Mouse (Mus musculus): ENCODE measurements around the gene Map3k5. TPM values are rescaled to one million over a fixed set of nuclear protein-coding genes. Genes with fewer than 3 reads are reported as not detected.

Map3k5 gene
- total RNA-seq, 2 experiments from 2014 or later: 8.6 to 15.2 TPM

DNA sequence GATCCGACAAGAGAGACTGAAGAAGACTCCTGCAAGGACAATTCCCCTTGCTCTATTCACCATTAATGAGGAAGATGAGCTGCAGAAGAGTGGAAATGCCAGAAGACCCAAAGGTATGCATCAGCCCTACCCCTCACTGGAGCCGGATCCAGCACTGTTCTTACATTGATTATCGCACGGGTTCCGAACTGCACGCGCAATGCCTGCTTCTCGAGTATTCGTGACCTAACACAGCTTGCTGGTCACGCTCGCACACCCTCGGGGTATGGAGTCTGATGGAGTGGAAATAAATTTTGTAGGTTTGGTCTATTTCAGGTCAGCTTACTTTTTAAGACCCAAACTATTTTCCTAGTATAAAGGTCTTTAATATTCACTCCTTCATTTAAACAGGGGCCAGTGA, 236.9 kb downstream of the Map3k5 start:
- DNase-seq: no peak
- no peak for TF ChIP-seq CTCF (IDR thresholded peaks at IDR 0.05)
- intact Hi-C loops (cut with DNase I): no loop called here
- no peak overlapping the region for H3K4me3 ChIP-seq
- no peak overlapping the region for H3K27ac ChIP-seq

DNA sequence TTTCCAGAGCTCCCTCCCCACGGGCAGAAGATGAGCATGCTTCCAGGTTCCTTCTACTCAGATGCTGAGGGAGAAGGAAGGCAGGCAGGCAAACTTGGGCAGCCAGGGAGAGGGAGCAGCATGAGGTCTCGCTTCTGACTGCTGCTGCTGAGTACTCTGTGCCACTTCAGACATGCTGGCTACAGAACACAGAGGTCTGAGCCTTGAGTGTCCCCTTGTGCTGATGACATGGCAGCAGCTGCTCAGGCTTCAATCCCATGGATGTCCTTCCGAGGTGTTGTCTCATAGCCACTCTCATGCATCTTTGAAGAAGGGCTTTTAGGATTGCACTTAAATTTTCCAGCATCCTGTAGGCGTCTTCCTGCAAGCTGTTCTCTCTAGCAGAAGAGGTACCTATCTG, 237.5 kb downstream of the Map3k5 start:
- Histone ChIP-seq H3K4me3 (no peak overlapping the region), H3K27ac (no peak overlapping the region)
- intact Hi-C loops (cut with DNase I): no loop called here
- no peak for TF ChIP-seq CTCF (IDR thresholded peaks at IDR 0.05)
- DNase-seq: no peak

DNA sequence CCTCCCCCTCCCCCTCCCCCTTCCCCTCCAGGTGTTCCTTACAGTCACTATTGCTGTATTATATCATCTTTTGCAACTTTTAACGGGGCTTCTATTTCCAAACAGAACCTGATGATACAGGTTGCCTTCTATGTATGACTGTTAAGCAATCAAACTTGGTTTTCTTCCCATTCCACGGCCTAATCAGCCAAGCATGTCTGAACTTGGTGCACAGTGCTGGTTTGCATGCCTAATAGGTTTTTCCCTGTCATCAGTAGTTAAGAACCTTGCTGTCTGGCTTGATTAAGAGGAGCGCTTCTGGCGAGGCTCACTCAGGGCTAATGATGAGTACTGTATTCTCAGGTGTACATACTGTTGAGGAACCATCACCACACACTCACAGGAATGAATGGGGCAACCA, 239.5 kb downstream of the Map3k5 start:
- intact Hi-C loops (cut with DNase I): no loop called here
- Histone ChIP-seq H3K4me3 (no peak overlapping the region), H3K27ac (no peak overlapping the region)
- DNase-seq: no peak
- TF ChIP-seq CTCF (IDR thresholded peaks at IDR 0.05): no peak

- no peak for DNase-seq
- intact Hi-C loops (cut with DNase I): no loop called here
- TF ChIP-seq CTCF (IDR thresholded peaks at IDR 0.05): no peak
- H3K4me3 ChIP-seq: no peak overlapping the region
- H3K27ac ChIP-seq: no peak overlapping the region
These were observed 241.8 kb downstream of the Map3k5 start for GRCm38 (mm10) chr10:20176054-20176453.

DNA sequence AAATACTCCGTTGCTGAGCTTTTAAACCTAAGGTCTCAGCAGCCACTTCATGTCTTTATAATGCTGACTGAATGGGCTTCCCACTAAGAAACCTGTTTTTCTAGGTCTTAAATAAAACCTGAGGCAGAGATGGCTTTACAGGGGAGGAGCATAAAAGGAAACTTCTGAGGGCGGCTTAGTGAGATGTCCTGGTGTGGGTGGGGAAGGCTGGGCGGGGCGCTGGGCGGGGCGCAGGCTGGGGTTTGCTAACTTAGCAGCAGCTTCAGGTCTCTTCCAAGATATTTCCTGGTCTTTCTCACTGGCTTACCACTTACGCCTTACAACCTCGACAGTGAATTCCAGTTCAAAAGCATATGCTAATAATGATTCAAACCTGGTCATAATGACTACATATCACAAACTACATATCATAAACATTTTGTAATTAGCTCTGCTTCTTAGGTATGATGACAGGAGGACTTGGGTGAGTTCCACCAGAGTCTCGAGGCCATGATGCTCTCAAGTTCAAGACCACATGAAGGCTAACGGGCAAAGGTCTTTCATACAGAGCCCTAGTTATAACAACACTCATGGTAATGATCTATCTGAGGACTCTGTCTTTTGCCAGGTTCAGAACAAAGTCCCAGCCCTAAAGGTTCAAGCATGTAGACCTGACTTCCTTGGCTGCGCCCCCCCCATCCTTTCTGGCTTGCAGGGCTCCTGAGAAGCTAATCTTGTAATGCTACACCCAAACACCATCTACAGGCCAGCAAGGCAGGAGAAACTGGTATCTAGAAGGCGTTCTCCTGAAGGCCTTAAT, 244.7 kb downstream of the Map3k5 start:
- Histone ChIP-seq H3K4me3 (no peak overlapping the region), H3K27ac (no peak overlapping the region)
- no peak for DNase-seq
- intact Hi-C loops (cut with DNase I): no loop called here
- TF ChIP-seq CTCF (IDR thresholded peaks at IDR 0.05): no peak

DNA sequence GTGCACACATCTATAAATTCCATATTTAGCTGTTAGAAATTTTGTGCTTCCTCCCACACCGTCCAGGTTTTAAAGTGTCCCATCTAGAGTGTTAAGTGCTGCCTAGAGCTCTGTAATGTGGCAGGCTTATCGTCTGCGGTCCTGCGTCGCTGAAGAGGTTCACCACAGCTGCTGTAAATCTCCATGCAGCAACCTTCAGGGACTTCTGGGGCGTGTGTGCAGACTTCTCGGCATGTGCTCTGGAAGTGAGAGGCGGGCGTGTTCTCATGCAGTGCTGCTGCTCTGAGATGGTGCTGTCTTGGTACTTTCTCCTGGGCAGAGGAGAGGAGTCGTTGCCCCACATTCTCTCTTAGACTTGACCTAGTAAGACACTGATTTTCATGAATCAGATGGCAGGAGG, 246.9 kb downstream of the Map3k5 start:
- no peak for DNase-seq
- Histone ChIP-seq H3K4me3 (no peak overlapping the region), H3K27ac (no peak overlapping the region)
- no peak for TF ChIP-seq CTCF (IDR thresholded peaks at IDR 0.05)
- intact Hi-C loops (cut with DNase I): no loop called here

GRCm38 (mm10) chr10:20181680-20182399, 247.6 kb downstream of the Map3k5 start:
- no peak for DNase-seq
- H3K4me3 ChIP-seq: no peak overlapping the region
- no peak overlapping the region for H3K27ac ChIP-seq
- TF ChIP-seq CTCF (IDR thresholded peaks at IDR 0.05): no peak
- intact Hi-C loops (cut with DNase I): no loop called here

GRCm38 (mm10) chr10:20184326-20184725, 250.1 kb downstream of the Map3k5 start:
- intact Hi-C loops (cut with DNase I): no loop called here
- TF ChIP-seq CTCF (IDR thresholded peaks at IDR 0.05): no peak
- Histone ChIP-seq H3K4me3 (no peak overlapping the region), H3K27ac (no peak overlapping the region)
- DNase-seq: no peak

DNA sequence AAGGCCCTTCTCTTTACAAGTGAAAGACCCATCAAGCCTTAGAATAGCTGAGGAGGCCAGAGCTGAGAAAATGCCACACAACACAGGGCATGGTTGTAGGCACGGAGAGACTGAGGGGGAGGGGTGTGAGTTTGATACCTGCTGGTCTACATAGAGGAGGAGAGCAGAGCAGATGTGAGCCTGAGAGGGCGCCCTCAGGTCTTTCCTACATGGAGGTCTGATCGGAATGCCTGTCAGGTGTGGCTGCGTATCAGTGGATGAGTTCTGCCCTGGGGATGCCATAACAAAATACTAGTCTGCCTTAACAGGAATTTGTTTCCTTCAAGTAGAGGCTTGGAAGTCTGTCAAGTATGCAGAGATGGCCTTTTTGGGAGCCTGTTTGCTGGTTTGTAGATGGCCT, 251.0 kb downstream of the Map3k5 start:
- no peak overlapping the region for H3K4me3 ChIP-seq
- DNase-seq: no peak
- no peak for TF ChIP-seq CTCF (IDR thresholded peaks at IDR 0.05)
- no peak overlapping the region for H3K27ac ChIP-seq
- intact Hi-C loops (cut with DNase I): no loop called here

DNA sequence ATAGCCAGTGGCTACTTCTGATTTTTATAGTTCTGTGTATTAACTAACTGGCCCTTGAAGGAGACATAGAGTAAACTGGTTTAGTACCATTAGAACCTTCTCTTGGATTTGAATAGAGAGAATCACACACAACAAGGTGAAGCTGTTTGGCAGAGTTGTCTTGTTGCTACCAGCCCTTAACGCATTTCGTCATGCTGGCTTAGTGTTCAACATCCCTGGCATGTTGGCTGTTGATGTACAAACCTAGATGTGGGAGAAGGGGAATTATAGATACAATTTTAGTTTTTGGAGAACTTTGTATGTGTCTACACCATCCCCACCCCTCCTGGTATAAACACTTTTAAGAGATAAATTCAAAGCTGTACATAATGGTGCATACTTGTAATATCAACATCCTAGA, 251.5 kb downstream of the Map3k5 start:
- intact Hi-C loops (cut with DNase I): no loop called here
- no peak overlapping the region for H3K4me3 ChIP-seq
- no peak overlapping the region for H3K27ac ChIP-seq
- DNase-seq: no peak
- no peak for TF ChIP-seq CTCF (IDR thresholded peaks at IDR 0.05)

GRCm38 (mm10) chr10:20186800-20187273, 252.6 kb downstream of the Map3k5 start:
- no peak for DNase-seq
- intact Hi-C loops (cut with DNase I): no loop called here
- Histone ChIP-seq H3K4me3 (no peak overlapping the region), H3K27ac (no peak overlapping the region)
- no peak for TF ChIP-seq CTCF (IDR thresholded peaks at IDR 0.05)

GRCm38 (mm10) chr10:20190139-20190747, 256.0 kb downstream of the Map3k5 start:
- intact Hi-C loops (cut with DNase I): no loop called here
- no peak for TF ChIP-seq CTCF (IDR thresholded peaks at IDR 0.05)
- DNase-seq: no peak
- Histone ChIP-seq H3K27ac (no peak overlapping the region), H3K4me3 (no peak overlapping the region)

Other genes starting within 250 kb of the Map3k5 start
- gene Il20ra, start 221.9 kb upstream of the Map3k5 start, total RNA-seq (2021): not detected
- gene Slc35d3, start 83.0 kb upstream of the Map3k5 start, total RNA-seq (2021): not detected
- 10 to 100 TPM; 16.1 to 23.8 TPM for gene Pex7, start 26.8 kb upstream of the Map3k5 start, total RNA-seq (2021)
- 1 to 10 TPM; 3.9 to 4.9 TPM for gene Map7, start 214.0 kb downstream of the Map3k5 start, total RNA-seq (2021)

All from gastrocnemius, adult 2 months (tissue).